Comparison of ENCODE assay signal across 12 mouse cellular contexts in genomic region chr11:99083516-99083915, GRCm38 (mm10). TPM values are rescaled to one million over a fixed set of nuclear protein-coding genes. Genes with fewer than 3 reads are reported as not detected.
"Had no signal": no experiment of that assay in that cellular context is flagged by ENCODE, and none has a peak within 500 bp of the region (broad histone marks: within the 10 kb centered on the region; RNA-seq: fewer than 3 reads in every experiment).

No protein-coding gene starts in this region.

- H3K27me3 ChIP-seq: intestine, embryonic 15.5 days; kidney, embryonic 15.5 days; midbrain, embryonic 13.5 days had no signal

- DNase-seq: kidney, adult 2 months; kidney, postnatal 14 days; liver; lung, adult 18-20 months; right cerebral cortex, postnatal 14 days; thymus, postnatal 14 days had no signal

- H3K9me3 ChIP-seq: intestine, embryonic 15.5 days; kidney, embryonic 15.5 days; midbrain, embryonic 13.5 days had no signal

- H3K9ac ChIP-seq: intestine, embryonic 15.5 days; kidney, embryonic 15.5 days; liver, embryonic 14.5 days; midbrain, embryonic 13.5 days had no signal

- H3K36me3 ChIP-seq: intestine, embryonic 15.5 days; kidney, embryonic 15.5 days; midbrain, embryonic 13.5 days had no signal

- H3K4me1 ChIP-seq: midbrain, embryonic 13.5 days had no signal

- ATAC-seq: intestine, embryonic 15.5 days; midbrain, embryonic 13.5 days had no signal

- H3K4me3 ChIP-seq: intestine, embryonic 15.5 days; kidney, embryonic 15.5 days; midbrain, embryonic 13.5 days had no signal

- H3K27ac ChIP-seq: intestine, embryonic 15.5 days; kidney, embryonic 15.5 days; liver, embryonic 14.5 days; midbrain, embryonic 13.5 days had no signal

- H3K4me2 ChIP-seq: intestine, embryonic 15.5 days; kidney, embryonic 15.5 days; midbrain, embryonic 13.5 days had no signal

RNA-seq across cellular contexts. Expression of gene Tns4, which starts 5.6 kb away (rescaled TPM):
- total RNA-seq: layer of hippocampus, postnatal 25 days had no signal
- polyA plus RNA-seq: neural tube, embryonic 14.5 days had no signal
